Mouse (Mus musculus): Measurements from ENCODE around the gene Btbd7. TPM values are rescaled to one million over a fixed set of nuclear protein-coding genes. Genes with fewer than 3 reads are reported as not detected.

The Btbd7 gene
- polyA plus RNA-seq, 1 experiment from 2014 or later, result 20.6 TPM

DNA sequence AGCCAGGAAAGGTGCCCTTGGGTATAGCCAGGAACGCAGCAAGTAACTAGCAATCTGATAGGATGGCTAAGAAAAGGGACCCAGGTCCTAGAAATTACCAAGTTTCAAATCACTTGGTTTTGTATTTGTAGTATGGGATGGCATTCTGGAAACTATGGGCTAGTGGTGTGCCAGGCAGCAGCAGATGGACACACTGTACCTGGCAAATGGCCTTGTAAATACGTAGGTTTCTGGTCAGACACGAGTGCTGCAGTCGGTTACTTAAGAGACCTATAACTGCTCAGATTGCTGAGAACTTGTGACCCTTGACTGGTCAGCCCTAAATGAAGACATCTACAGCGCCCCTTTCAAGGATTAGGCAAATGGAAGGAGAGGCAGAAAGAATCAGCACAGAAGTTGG is 100.1 kb downstream of the Btbd7 start:
- Histone ChIP-seq H3K4me2 (no peak overlapping the region), H3K36me3 (peaks cover 39% of the 10 kb centered on the region), H3K27me3 (no peaks in the 10 kb centered on the region), H3K9me3 (no peaks in the 10 kb centered on the region), H3K27ac (no peak overlapping the region), H3K9ac (no peak overlapping the region), H3K4me1 (no peaks in the 10 kb centered on the region), H3K4me3 (no peak overlapping the region)
- WGBS, result 83% methylated on average over 5 of the region's 5 CpGs
- ATAC-seq (ENCODE audit: borderline replicate concordance, extremely low read depth, low FRiP score, low TSS enrichment), result no peak

DNA sequence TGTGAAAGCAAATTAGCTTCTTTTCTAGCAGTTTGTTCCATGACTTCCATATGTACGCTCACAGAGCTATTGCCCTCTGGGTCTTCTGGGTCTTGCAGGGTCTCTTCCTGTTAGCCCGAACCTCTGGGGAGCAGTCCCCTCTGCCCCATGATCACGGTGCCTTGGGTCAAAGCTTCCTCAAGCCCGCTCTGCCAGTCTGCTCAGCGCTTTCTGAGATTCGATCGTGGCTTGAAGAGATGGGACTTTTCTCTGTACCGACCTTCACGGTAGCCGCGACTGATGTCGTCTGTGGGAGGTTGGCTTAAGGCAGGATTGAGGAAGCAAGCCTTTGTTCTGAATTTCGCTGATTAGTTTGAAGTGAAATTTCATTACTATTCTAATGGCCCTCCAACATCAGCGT is 102.2 kb downstream of the Btbd7 start:
- 89% methylated on average over 14 of the region's 14 CpGs for WGBS
- peaks cover 55% of the 10 kb centered on the region for H3K36me3 ChIP-seq
- no peak overlapping the region for H3K9ac ChIP-seq

GRCm38 (mm10) chr12:102772676-102773075 is 105.6 kb downstream of the Btbd7 start:
- Histone ChIP-seq H3K9me3 (no peaks in the 10 kb centered on the region), H3K4me2 (no peak overlapping the region), H3K4me3 (no peak overlapping the region), H3K36me3 (peaks cover 84% of the 10 kb centered on the region), H3K4me1 (no peaks in the 10 kb centered on the region), H3K9ac (no peak overlapping the region), H3K27me3 (no peaks in the 10 kb centered on the region), H3K27ac (no peak overlapping the region)
- WGBS, result 94% methylated on average over 5 of the region's 5 CpGs
- no peak; the same call in 1 of the 2 replicates for ATAC-seq (ENCODE audit: borderline replicate concordance, extremely low read depth, low FRiP score, low TSS enrichment)

More for the DNA sequence above, 102.2 kb downstream of the Btbd7 start:
- Histone ChIP-seq H3K27ac (no peak overlapping the region), H3K9me3 (no peaks in the 10 kb centered on the region), H3K4me1 (no peaks in the 10 kb centered on the region), H3K4me2 (no peak overlapping the region), H3K4me3 (no peak overlapping the region), H3K27me3 (no peaks in the 10 kb centered on the region)
- no peak for ATAC-seq (ENCODE audit: borderline replicate concordance, extremely low read depth, low FRiP score, low TSS enrichment)

- no peak overlapping the region for H3K4me3 ChIP-seq
- ATAC-seq (ENCODE audit: borderline replicate concordance, extremely low read depth, low FRiP score, low TSS enrichment), result no peak
- no peak overlapping the region for H3K4me2 ChIP-seq
- H3K36me3 ChIP-seq, result peaks cover 85% of the 10 kb centered on the region
- H3K27me3 ChIP-seq, result no peaks in the 10 kb centered on the region
- WGBS, result 95% methylated on average over 8 of the region's 8 CpGs
- H3K4me1 ChIP-seq, result no peaks in the 10 kb centered on the region
- no peak overlapping the region for H3K27ac ChIP-seq
- no peak overlapping the region for H3K9ac ChIP-seq
- no peaks in the 10 kb centered on the region for H3K9me3 ChIP-seq
These were observed 106.7 kb downstream of the Btbd7 start for GRCm38 (mm10) chr12:102771601-102772000.

DNA sequence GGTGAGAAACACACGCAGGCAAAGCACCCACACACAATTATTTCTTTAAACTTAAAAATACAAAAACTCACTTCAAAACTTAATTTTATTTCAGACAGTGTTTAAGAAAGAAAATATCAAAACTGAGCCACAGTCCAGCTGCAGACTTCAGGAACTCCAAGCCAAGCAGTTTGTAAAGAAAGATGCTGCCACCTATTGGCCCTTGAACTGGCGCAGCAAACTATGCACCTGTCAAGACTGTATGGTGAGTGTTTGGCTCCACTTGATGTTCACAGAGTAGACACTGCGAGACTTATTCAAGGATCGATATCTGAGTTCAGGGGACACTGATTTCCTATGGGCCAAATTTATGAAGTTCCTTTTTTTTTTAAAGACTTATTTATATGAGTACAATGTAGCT is 109.3 kb downstream of the Btbd7 start:
- Histone ChIP-seq H3K9ac (no peak overlapping the region), H3K27me3 (no peaks in the 10 kb centered on the region), H3K9me3 (no peaks in the 10 kb centered on the region), H3K4me2 (no peak overlapping the region), H3K4me1 (no peaks in the 10 kb centered on the region), H3K4me3 (no peak overlapping the region), H3K36me3 (peaks cover 82% of the 10 kb centered on the region), H3K27ac (no peak overlapping the region)
- WGBS, result 85% methylated on average over 4 of the region's 4 CpGs
- no peak for ATAC-seq (ENCODE audit: borderline replicate concordance, extremely low read depth, low FRiP score, low TSS enrichment)

- H3K4me2 ChIP-seq, result no peak overlapping the region
- H3K9me3 ChIP-seq, result no peaks in the 10 kb centered on the region
- H3K4me1 ChIP-seq, result peaks cover 14% of the 10 kb centered on the region
- no peaks in the 10 kb centered on the region for H3K27me3 ChIP-seq
- H3K9ac ChIP-seq, result no peak overlapping the region
- ATAC-seq (ENCODE audit: borderline replicate concordance, extremely low read depth, low FRiP score, low TSS enrichment), result no peak
- no peak overlapping the region for H3K27ac ChIP-seq
- H3K4me3 ChIP-seq, result no peak overlapping the region
- H3K36me3 ChIP-seq, result peaks cover 47% of the 10 kb centered on the region
These were observed 114.6 kb downstream of the Btbd7 start for GRCm38 (mm10) chr12:102763696-102764095.

GRCm38 (mm10) chr12:102761668-102762067 is 116.6 kb downstream of the Btbd7 start:
- WGBS, result 77% methylated on average over 3 of the region's 3 CpGs
- Histone ChIP-seq H3K27me3 (no peaks in the 10 kb centered on the region), H3K36me3 (peaks cover 30% of the 10 kb centered on the region), H3K27ac (no peak overlapping the region), H3K4me2 (no peak overlapping the region), H3K4me1 (peaks cover 17% of the 10 kb centered on the region), H3K9ac (no peak overlapping the region), H3K9me3 (no peaks in the 10 kb centered on the region), H3K4me3 (no peak overlapping the region)
- no peak for ATAC-seq (ENCODE audit: borderline replicate concordance, extremely low read depth, low FRiP score, low TSS enrichment)

DNA sequence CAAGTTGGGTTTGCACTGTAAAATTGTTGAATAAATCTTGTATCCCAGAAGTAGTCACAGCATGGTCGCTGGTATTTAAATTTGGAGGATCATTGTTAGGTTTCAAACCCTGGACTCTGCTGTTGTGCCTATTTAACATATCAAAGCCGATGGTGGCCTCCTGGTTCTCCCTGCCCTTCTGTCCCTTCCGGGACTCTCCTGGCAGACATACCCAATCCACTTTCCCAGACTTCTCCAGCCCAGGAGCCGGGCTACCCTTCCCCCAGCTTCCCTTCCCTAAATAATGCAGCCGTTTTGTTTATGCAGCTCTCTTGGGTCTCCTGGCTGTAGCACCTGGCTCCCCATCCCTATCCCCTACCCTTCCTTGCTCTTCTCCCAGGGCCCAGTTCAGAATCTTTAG is 119.3 kb downstream of the Btbd7 start:
- peak overlapping the region; percentile 95; the same call in 1 of the 2 replicates for H3K27ac ChIP-seq

DNA sequence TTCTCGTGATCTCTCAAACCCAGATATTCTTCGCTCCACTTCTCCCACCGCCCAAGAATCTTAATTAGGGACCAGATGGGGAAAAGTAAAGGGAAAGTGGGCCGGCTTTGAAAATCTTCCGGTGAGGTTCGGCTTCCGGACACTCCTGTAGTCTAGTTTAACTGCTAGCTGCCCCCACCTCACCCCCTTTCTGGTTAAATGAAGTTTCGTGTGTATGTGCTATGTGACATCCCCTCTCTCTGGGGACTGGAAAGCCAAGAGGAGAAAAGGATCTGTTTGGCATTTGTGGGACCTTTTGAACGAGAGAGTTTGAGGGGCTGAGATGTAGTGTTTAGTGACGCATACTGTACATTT is 119.9 kb downstream of the Btbd7 start, which contains the start of gene Gm20604:
Gene Gm20604 (minus strand): TSS at position 270 of the 354 bp plus-strand sequence.
- Histone ChIP-seq H3K27me3 (no peaks in the 10 kb centered on the region), H3K4me1 (peaks cover 24% of the 10 kb centered on the region), H3K36me3 (peaks cover 8% of the 10 kb centered on the region), H3K4me3 (peak within 1 kb of the TSS; percentile 93), H3K9ac (peak within 1 kb of the TSS; percentile 84), H3K9me3 (no peaks in the 10 kb centered on the region), H3K27ac (peak within 1 kb of the TSS; percentile 95), H3K4me2 (peak within 1 kb of the TSS; percentile 81)
- under 1% methylated on average over 10 of the region's 10 CpGs for WGBS
- ATAC-seq (ENCODE audit: borderline replicate concordance, extremely low read depth, low FRiP score, low TSS enrichment), result no peak

More for the DNA sequence above, 119.3 kb downstream of the Btbd7 start:
- H3K4me3 ChIP-seq, result peak overlapping the region; percentile 93
- 2% methylated on average over 5 of the region's 5 CpGs for WGBS
- H3K4me1 ChIP-seq, result peaks cover 24% of the 10 kb centered on the region
- peaks cover 12% of the 10 kb centered on the region for H3K36me3 ChIP-seq
- peak overlapping the region; percentile 84 for H3K9ac ChIP-seq
- H3K9me3 ChIP-seq, result no peaks in the 10 kb centered on the region
- no peaks in the 10 kb centered on the region for H3K27me3 ChIP-seq
- H3K4me2 ChIP-seq, result peak overlapping the region; percentile 81
- no peak for ATAC-seq (ENCODE audit: borderline replicate concordance, extremely low read depth, low FRiP score, low TSS enrichment)

GRCm38 (mm10) chr12:102757689-102758402 is 120.4 kb downstream of the Btbd7 start, which contains the start of the genes Gm28051, Gon7 and Ubr7:
TSS of gene Gm28051 (minus strand) at chr12:102757765.
TSS of gene Gon7 (minus strand) at chr12:102757803.
TSS of gene Ubr7 (plus strand) at chr12:102757967.
- Histone ChIP-seq H3K27ac (peak within 1 kb of the TSS; percentile 95), H3K27me3 (no peaks in the 10 kb centered on the region), H3K9ac (peak within 1 kb of the TSS; percentile 84), H3K4me3 (peak within 1 kb of the TSS; percentile 93), H3K9me3 (no peaks in the 10 kb centered on the region), H3K4me2 (peak within 1 kb of the TSS; percentile 81), H3K36me3 (peaks cover 7% of the 10 kb centered on the region), H3K4me1 (peaks cover 24% of the 10 kb centered on the region)
- peak; percentile 98 for ATAC-seq (ENCODE audit: borderline replicate concordance, extremely low read depth, low FRiP score, low TSS enrichment)
- 0% methylated on average over 63 of the region's 73 CpGs for WGBS

DNA sequence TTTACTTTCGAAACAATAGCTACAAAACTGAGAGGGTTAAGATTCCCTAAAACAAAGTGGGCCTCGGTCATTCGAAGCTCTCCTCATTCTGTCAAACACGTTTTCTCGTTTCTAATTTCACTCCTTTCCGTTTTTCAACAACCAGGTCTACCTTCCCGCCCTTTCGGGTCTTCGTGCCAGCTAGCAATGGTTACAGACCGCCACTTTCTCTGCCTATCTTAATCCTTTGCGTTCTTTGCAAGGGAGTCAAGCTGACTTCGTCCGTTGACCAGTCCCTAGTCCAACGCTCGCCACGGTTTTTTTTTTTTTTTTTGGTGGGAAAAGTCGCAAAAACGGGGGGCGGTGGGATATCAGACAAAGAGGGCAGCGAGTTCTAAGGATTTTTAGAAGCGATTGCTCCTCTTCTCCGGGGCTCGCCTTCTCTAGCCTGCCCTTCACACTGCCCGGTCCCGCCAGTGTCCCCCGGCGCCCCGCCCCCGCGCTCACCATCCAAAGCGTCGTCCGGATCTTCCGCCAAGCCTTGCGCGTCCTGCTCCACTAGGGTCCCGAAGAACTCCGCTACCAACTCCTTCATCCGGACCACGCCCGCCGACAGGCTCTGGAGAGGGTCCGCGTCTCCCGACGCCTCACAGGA is 121.1 kb downstream of the Btbd7 start:
- peak; percentile 89 for ATAC-seq (ENCODE audit: borderline replicate concordance, extremely low read depth, low FRiP score, low TSS enrichment)
- peak overlapping the region; percentile 93 for H3K4me3 ChIP-seq
- no peaks in the 10 kb centered on the region for H3K9me3 ChIP-seq
- under 1% methylated on average over 46 of the region's 46 CpGs for WGBS
- peak overlapping the region; percentile 71 for H3K9ac ChIP-seq
- H3K27me3 ChIP-seq, result no peaks in the 10 kb centered on the region
- peak overlapping the region; percentile 95 for H3K27ac ChIP-seq
- H3K4me1 ChIP-seq, result peaks cover 24% of the 10 kb centered on the region
- H3K36me3 ChIP-seq, result peaks cover under 1% of the 10 kb centered on the region; the same call in 1 of the 2 replicates
- peak overlapping the region; percentile 70 for H3K4me2 ChIP-seq

- WGBS, result 58% methylated on average over 7 of the region's 7 CpGs
- Histone ChIP-seq H3K9me3 (no peaks in the 10 kb centered on the region), H3K4me2 (peak overlapping the region; percentile 70), H3K9ac (peak overlapping the region; percentile 71; the same call in 1 of the 2 replicates), H3K27me3 (no peaks in the 10 kb centered on the region), H3K4me1 (peaks cover 24% of the 10 kb centered on the region), H3K4me3 (peak overlapping the region; percentile 93), H3K27ac (no peak overlapping the region), H3K36me3 (no peaks in the 10 kb centered on the region)
- no peak for ATAC-seq (ENCODE audit: borderline replicate concordance, extremely low read depth, low FRiP score, low TSS enrichment)
These were observed 122.0 kb downstream of the Btbd7 start for GRCm38 (mm10) chr12:102756304-102756703.
